Mouse (Mus musculus) limb, embryonic 13.5 days (tissue): ENCODE results near the gene Gpatch4. TPM values are rescaled to one million over a fixed set of nuclear protein-coding genes. Genes with fewer than 3 reads are reported as not detected.

Experiments
- ATAC-seq: fragments of 200-750 bp; cut with Nextera tagmentation; 2 replicates; pipeline ENCODE4 v1.8.0; 2017; ENCODE audit warnings: low read depth, moderate number of reproducible peaks, moderate TSS enrichment; ENCODE audit not compliant: low FRiP score
- H3K27ac ChIP-seq: fragments of 300-500 bp; sonication (generic); 2 replicates; pipeline ENCODE4 v1.5.1; 2015; ENCODE audit warnings: inconsistent platforms, mild to moderate bottlenecking, moderate library complexity
- H3K27me3 ChIP-seq: fragments of 300-500 bp; sonication (generic); 2 replicates; pipeline ENCODE4 v1.6.1; 2015; ENCODE audit warnings: mild to moderate bottlenecking, inconsistent platforms
- H3K36me3 ChIP-seq: fragments of 300-500 bp; sonication (generic); 2 replicates; pipeline ENCODE4 v1.6.1; 2015; ENCODE audit warnings: inconsistent platforms, mild to moderate bottlenecking, moderate library complexity
- H3K4me1 ChIP-seq: fragments of 300-500 bp; sonication (generic); 2 replicates; pipeline ENCODE4 v1.6.1; 2015; ENCODE audit warnings: inconsistent platforms
- H3K4me2 ChIP-seq: fragments of 300-500 bp; sonication (generic); replicated peaks from 2 replicates; pipeline ENCODE4 v1.6.1; 2015; ENCODE audit warnings: inconsistent platforms, mild to moderate bottlenecking, moderate library complexity
- H3K4me3 ChIP-seq: fragments of 300-500 bp; sonication (generic); 2 replicates; pipeline ENCODE4 v1.5.1; 2015; ENCODE audit warnings: moderate library complexity, mild to moderate bottlenecking, inconsistent platforms
- H3K9ac ChIP-seq: fragments of 300-500 bp; sonication (generic); 2 replicates; pipeline ENCODE4 v1.6.1; 2015; ENCODE audit warnings: mild to moderate bottlenecking, inconsistent platforms
- H3K9me3 ChIP-seq: fragments of 300-500 bp; sonication (generic); 2 replicates; pipeline ENCODE4 v1.6.1; 2016; ENCODE audit warnings: inconsistent platforms
- WGBS: fragments of 180-500 bp; shearing (Covaris S2); methylation state at CpG from one replicate; pipeline ENCODE4 v1.1.7; 2015; 5-methylcytosine and 5-hydroxymethylcytosine counted together
- polyA plus RNA-seq: library from polyadenylated mRNA; unstranded; fragments of >200 nt; fragmentation: Nextera tagmentation; extraction: Ambion mirVana; gene quantifications from 2 replicates; pipeline ENCODE4 v1.2.1, GENCODE M21; 2015

Gpatch4 gene
- polyA plus RNA-seq, 1 experiment from 2014 or later, result 33.0 TPM

GRCm38 (mm10) chr3:88005822-88006786, 36.8 kb upstream of the Gpatch4 start:
- Histone ChIP-seq H3K9ac (no peak overlapping the region), H3K27ac (no peak overlapping the region), H3K4me2 (no peak overlapping the region), H3K4me1 (peaks cover 8% of the 10 kb centered on the region), H3K4me3 (no peak overlapping the region), H3K9me3 (peaks cover 11% of the 10 kb centered on the region), H3K36me3 (no peaks in the 10 kb centered on the region), H3K27me3 (peaks cover 67% of the 10 kb centered on the region)
- ATAC-seq, result no peak
- WGBS, result 74% methylated on average over 18 of the region's 18 CpGs

DNA sequence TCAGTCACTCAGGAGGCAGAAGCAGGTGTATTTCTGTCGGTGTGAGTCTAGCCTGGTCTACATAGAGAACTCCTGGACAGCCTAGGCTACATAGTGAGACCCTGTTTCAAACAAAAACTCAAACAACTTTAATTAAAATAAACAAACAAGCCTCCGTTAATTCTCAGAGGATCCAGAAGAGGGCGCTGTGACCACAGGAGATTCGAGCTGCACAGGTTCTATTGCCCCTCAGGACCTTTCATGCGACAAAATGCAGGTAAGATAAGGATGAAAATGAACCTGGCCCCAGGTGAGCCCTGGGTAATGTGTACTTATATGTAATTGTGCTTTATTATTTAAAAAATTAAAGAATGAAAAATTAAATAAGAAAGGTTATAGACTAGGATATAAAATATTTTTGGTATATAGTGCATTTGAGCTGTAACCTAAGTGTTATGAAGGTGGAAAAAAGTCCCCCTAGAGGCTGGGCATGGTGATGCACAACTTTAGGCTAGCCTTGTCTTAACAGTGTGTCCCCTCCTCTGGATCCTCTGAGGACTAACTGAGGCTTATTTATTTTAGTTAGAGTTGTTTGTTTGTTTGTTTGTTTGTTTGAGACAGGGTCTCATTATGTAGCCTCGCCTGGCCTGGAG, 32.2 kb upstream of the Gpatch4 start:
- Histone ChIP-seq H3K36me3 (no peaks in the 10 kb centered on the region), H3K27me3 (peaks cover 30% of the 10 kb centered on the region), H3K4me3 (no peak overlapping the region), H3K4me1 (no peaks in the 10 kb centered on the region), H3K27ac (no peak overlapping the region), H3K4me2 (no peak overlapping the region), H3K9me3 (peaks cover 6% of the 10 kb centered on the region; the same call in 1 of the 2 replicates), H3K9ac (no peak overlapping the region)
- WGBS, result 12% methylated on average over 6 of the region's 6 CpGs
- ATAC-seq, result no peak

GRCm38 (mm10) chr3:88022322-88023191, 20.4 kb upstream of the Gpatch4 start:
- H3K4me1 ChIP-seq, result peaks cover 19% of the 10 kb centered on the region
- peak; percentile 86 for ATAC-seq
- H3K36me3 ChIP-seq, result no peaks in the 10 kb centered on the region
- no peaks in the 10 kb centered on the region for H3K9me3 ChIP-seq
- peak overlapping the region; percentile 98 for H3K4me2 ChIP-seq
- H3K27ac ChIP-seq, result no peak overlapping the region
- 1% methylated on average over 66 of the region's 66 CpGs for WGBS
- H3K9ac ChIP-seq, result peak overlapping the region; percentile 61
- H3K4me3 ChIP-seq, result peak overlapping the region; percentile 57
- peaks cover 89% of the 10 kb centered on the region for H3K27me3 ChIP-seq

- peak overlapping the region; percentile 57 for H3K4me3 ChIP-seq
- peaks cover 19% of the 10 kb centered on the region for H3K4me1 ChIP-seq
- H3K9ac ChIP-seq, result peak overlapping the region; percentile 61
- H3K9me3 ChIP-seq, result peaks cover 6% of the 10 kb centered on the region; the same call in 1 of the 2 replicates
- peaks cover 84% of the 10 kb centered on the region for H3K27me3 ChIP-seq
- ATAC-seq, result peak; percentile 57
- H3K27ac ChIP-seq, result no peak overlapping the region
- H3K4me2 ChIP-seq, result peak overlapping the region; percentile 98
- under 1% methylated on average over 75 of the region's 81 CpGs for whole genome bisulfite sequencing
- no peaks in the 10 kb centered on the region for H3K36me3 ChIP-seq
These were observed 19.5 kb upstream of the Gpatch4 start for GRCm38 (mm10) chr3:88023192-88024074.

- WGBS, result 60% methylated on average over 7 of the region's 7 CpGs
- ATAC-seq, result no peak
- H3K27me3 ChIP-seq, result peaks cover 89% of the 10 kb centered on the region
These were observed 16.1 kb upstream of the Gpatch4 start for GRCm38 (mm10) chr3:88026823-88027222.

GRCm38 (mm10) chr3:88027434-88028186, 15.3 kb upstream of the Gpatch4 start, which contains the start of gene Hapln2:
Gene Hapln2, minus strand, starts transcription at chr3:88027583.
- no peak for ATAC-seq
- peaks cover 89% of the 10 kb centered on the region for H3K27me3 ChIP-seq
- no peak within 1 kb of the TSS for H3K4me3 ChIP-seq
- WGBS, result 53% methylated on average over 5 of the region's 5 CpGs
- H3K36me3 ChIP-seq, result no peaks in the 10 kb centered on the region
- H3K4me1 ChIP-seq, result peaks cover 14% of the 10 kb centered on the region
- H3K27ac ChIP-seq, result no peak within 1 kb of the TSS
- no peak within 1 kb of the TSS for H3K9ac ChIP-seq
- peaks cover 7% of the 10 kb centered on the region; the same call in 1 of the 2 replicates for H3K9me3 ChIP-seq
- H3K4me2 ChIP-seq, result no peak within 1 kb of the TSS

More at GRCm38 (mm10) chr3:88026823-88027222, 16.1 kb upstream of the Gpatch4 start:
- no peaks in the 10 kb centered on the region for H3K36me3 ChIP-seq
- H3K27ac ChIP-seq, result no peak overlapping the region
- no peak overlapping the region for H3K4me2 ChIP-seq
- H3K4me3 ChIP-seq, result no peak overlapping the region
- peaks cover 19% of the 10 kb centered on the region for H3K4me1 ChIP-seq
- no peak overlapping the region for H3K9ac ChIP-seq
- H3K9me3 ChIP-seq, result peaks cover 7% of the 10 kb centered on the region; the same call in 1 of the 2 replicates

DNA sequence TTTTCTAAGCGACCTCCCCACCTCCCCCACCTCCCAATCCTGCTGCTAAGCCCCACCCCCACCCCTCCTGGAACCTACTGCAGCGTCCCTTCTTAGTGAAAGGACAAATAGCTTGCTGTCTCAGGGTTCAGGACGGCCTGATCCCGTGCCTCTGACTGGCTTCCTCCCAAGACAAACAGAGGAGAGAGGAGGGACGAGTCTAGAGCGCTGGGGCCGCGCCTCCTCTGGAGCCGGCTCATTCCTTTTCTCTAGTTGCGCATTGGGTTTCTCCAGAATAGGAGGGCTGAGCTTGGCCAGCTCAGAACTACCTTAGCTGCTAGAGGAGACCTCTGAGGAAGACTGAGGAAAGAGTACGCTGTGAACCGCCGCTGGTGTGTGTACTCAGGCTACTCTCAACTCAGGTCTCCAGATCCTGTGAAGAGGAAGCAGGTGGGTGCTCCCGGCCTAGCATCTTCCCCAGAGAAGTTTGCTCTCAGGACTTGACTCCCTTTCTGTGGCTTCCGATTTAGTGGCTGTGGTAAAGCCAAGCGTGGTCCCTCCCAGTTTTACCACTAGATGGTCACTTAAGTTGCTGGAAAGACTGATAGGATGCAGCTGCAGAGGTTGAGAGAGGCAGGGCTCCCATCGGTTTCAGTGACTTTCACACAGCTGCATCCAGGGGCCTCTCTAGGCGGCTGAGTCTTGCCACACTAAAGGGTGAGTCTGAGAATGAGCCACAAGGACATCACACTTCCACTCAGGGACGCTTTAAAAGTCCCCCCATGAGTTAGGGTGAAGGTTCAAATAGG, 12.1 kb upstream of the Gpatch4 start:
- H3K4me2 ChIP-seq, result no peak overlapping the region
- no peak overlapping the region for H3K4me3 ChIP-seq
- no peak for ATAC-seq
- no peaks in the 10 kb centered on the region for H3K4me1 ChIP-seq
- H3K27ac ChIP-seq, result no peak overlapping the region
- peaks cover 7% of the 10 kb centered on the region; the same call in 1 of the 2 replicates for H3K9me3 ChIP-seq
- peaks cover 84% of the 10 kb centered on the region for H3K27me3 ChIP-seq
- H3K9ac ChIP-seq, result no peak overlapping the region
- WGBS, result 17% methylated on average over 19 of the region's 19 CpGs
- no peaks in the 10 kb centered on the region for H3K36me3 ChIP-seq

DNA sequence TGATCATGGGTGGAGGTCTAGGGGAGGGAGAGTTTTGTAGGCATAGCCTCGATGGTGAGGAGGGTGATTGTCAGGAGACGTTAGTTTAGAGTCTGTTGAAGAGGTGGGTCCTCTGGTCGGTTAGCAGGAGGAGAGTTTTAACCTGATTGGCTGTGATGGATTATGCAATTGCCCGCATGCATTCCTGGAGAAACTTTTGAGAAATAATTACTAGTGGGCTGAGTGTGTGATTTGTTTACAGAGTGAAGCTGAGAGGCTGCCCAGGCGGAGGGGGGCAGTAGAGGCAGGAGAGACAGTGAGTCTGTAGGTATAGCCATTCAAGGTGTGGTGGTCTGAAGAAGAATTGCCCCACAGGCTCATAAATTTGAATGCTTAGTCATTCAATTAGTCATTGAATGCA, 9.4 kb upstream of the Gpatch4 start:
- no peak overlapping the region for H3K4me2 ChIP-seq
- no peak overlapping the region for H3K9ac ChIP-seq
- ATAC-seq, result no peak
- H3K27ac ChIP-seq, result no peak overlapping the region
- H3K9me3 ChIP-seq, result peaks cover under 1% of the 10 kb centered on the region; the same call in 1 of the 2 replicates
- no peak overlapping the region for H3K4me3 ChIP-seq
- WGBS, result 68% methylated on average over 5 of the region's 5 CpGs
- peaks cover 78% of the 10 kb centered on the region for H3K27me3 ChIP-seq
- no peaks in the 10 kb centered on the region for H3K36me3 ChIP-seq
- no peaks in the 10 kb centered on the region for H3K4me1 ChIP-seq

GRCm38 (mm10) chr3:88035561-88036293, 7.2 kb upstream of the Gpatch4 start:
- Histone ChIP-seq H3K27ac (no peak overlapping the region), H3K4me3 (no peak overlapping the region), H3K36me3 (no peaks in the 10 kb centered on the region), H3K9me3 (no peaks in the 10 kb centered on the region), H3K9ac (no peak overlapping the region), H3K4me2 (no peak overlapping the region), H3K4me1 (no peaks in the 10 kb centered on the region), H3K27me3 (peaks cover 68% of the 10 kb centered on the region)
- no peak for ATAC-seq
- WGBS, result 72% methylated on average over 1 of the region's 1 CpGs
